In genomic region chr4:56686141-56686540, GRCm38 (mm10) we compare ENCODE assay signal across 36 mouse cellular contexts. TPM values are rescaled to one million over a fixed set of nuclear protein-coding genes. Genes with fewer than 3 reads are reported as not detected.
DNase-seq lines count a peak whose midpoint lies in the region; ATAC-seq lines count a peak whose summit lies in the region.
"Had no signal": no experiment of that assay in that cellular context is flagged by ENCODE, and none has a peak within 500 bp of the region (broad histone marks: within the 10 kb centered on the region; RNA-seq: fewer than 3 reads in every experiment).

No protein-coding gene starts in this region.

- no peaks in the 10 kb centered on the region for H3K9me3 ChIP-seq in midbrain, embryonic 14.5 days (ENCODE audit: control insufficient read depth, low read length)
- no peaks in the 10 kb centered on the region for H3K9me3 ChIP-seq in midbrain, embryonic 10.5 days (replicated peaks)
- H3K9me3 ChIP-seq: embryonic facial prominence, embryonic 10.5 days; embryonic facial prominence, embryonic 13.5 days; forebrain, embryonic 13.5 days; G1E; heart, embryonic 12.5 days; heart, embryonic 15.5 days; hindbrain, embryonic 10.5 days; hindbrain, embryonic 13.5 days had no signal

- no peak overlapping the region for H3K9ac ChIP-seq in midbrain, embryonic 14.5 days (replicated peaks; ENCODE audit: low read length)
- H3K9ac ChIP-seq: embryonic facial prominence, embryonic 13.5 days; forebrain, postnatal 0 days; heart, embryonic 15.5 days; hindbrain, embryonic 13.5 days had no signal

- H3K27me3 ChIP-seq in midbrain, embryonic 14.5 days (ENCODE audit: control insufficient read depth, insufficient read depth, low read length), result no peaks in the 10 kb centered on the region
- H3K27me3 ChIP-seq in midbrain, embryonic 10.5 days (ENCODE audit: low read depth, poor library complexity, severe bottlenecking), result peaks cover 3% of the 10 kb centered on the region; the same call in 1 of the 2 replicates
- H3K27me3 ChIP-seq: CH12.LX; forebrain, embryonic 13.5 days; Patski had no signal

- no peak overlapping the region for H3K4me2 ChIP-seq in midbrain, embryonic 14.5 days (ENCODE audit: low read length)

- peak; percentile 46 to 64 for DNase-seq in cerebellum, postnatal 14 days
- DNase-seq in cerebellum, adult 18-20 months, result no peak
- peak; percentile 35 for DNase-seq in midbrain, embryonic 14.5 days
- no peak for DNase-seq in midbrain, embryonic 10.5 days (ENCODE audit: low spot score)
- peak; percentile 17 for DNase-seq in retina, embryonic 14.5 days (ENCODE audit: low spot score)
- no peak for DNase-seq in retina, postnatal 1 day
- no peak for DNase-seq in layer of hippocampus, postnatal 14 days (ENCODE audit: low spot score in 2 of 2)
- DNase-seq: adrenal gland, postnatal 10 days; adrenal gland, postnatal 36 days; B cell, adult 2 months; cerebellum, adult 11-12 months; cerebellum, adult 9-10 months; cerebellum, postnatal 36 days; embryo, embryonic 11 days; forebrain, postnatal 0 days; gastrocnemius, postnatal 25 days; heart, adult 18-20 months; heart, postnatal 10 days; heart, postnatal 36 days had no signal

- no peak overlapping the region; the same call in 1 of the 2 replicates for H3K27ac ChIP-seq in midbrain, embryonic 14.5 days (replicated peaks; ENCODE audit: low read depth, low read length)
- no peak overlapping the region for H3K27ac ChIP-seq in midbrain, embryonic 10.5 days (replicated peaks)
- H3K27ac ChIP-seq: embryonic facial prominence, embryonic 10.5 days; embryonic facial prominence, embryonic 13.5 days; forebrain, embryonic 13.5 days; heart, embryonic 15.5 days; hindbrain, embryonic 10.5 days; hindbrain, embryonic 13.5 days had no signal

- no peak for ATAC-seq in midbrain, embryonic 14.5 days (ENCODE audit: low FRiP score, low TSS enrichment)
- ATAC-seq: forebrain, postnatal 0 days; Patski had no signal

- WGBS in midbrain, embryonic 14.5 days, result 47% methylated on average over 8 of the region's 8 CpGs
- 80% methylated on average over 8 of the region's 8 CpGs for WGBS in midbrain, embryonic 10.5 days

- H3K36me3 ChIP-seq in midbrain, embryonic 14.5 days (ENCODE audit: control insufficient read depth, insufficient read depth, low read length), result no peaks in the 10 kb centered on the region
- no peaks in the 10 kb centered on the region for H3K36me3 ChIP-seq in midbrain, embryonic 10.5 days
- H3K36me3 ChIP-seq: embryonic facial prominence, embryonic 10.5 days; embryonic facial prominence, embryonic 13.5 days; G1E; heart, embryonic 12.5 days; heart, embryonic 15.5 days; hindbrain, embryonic 10.5 days; hindbrain, embryonic 13.5 days had no signal

- H3K4me1 ChIP-seq in midbrain, embryonic 14.5 days (ENCODE audit: control insufficient read depth, insufficient read depth, low read length), result peaks cover 3% of the 10 kb centered on the region; the same call in 1 of the 2 replicates
- H3K4me1 ChIP-seq in midbrain, embryonic 10.5 days, result peaks cover 7% of the 10 kb centered on the region

- no peak overlapping the region for H3K4me3 ChIP-seq in midbrain, embryonic 14.5 days (replicated peaks; ENCODE audit: low read depth, low read length)
- H3K4me3 ChIP-seq in midbrain, embryonic 10.5 days, result no peak overlapping the region
- H3K4me3 ChIP-seq: embryonic facial prominence, embryonic 10.5 days; embryonic facial prominence, embryonic 13.5 days; erythroblast, embryonic 14.5 days; forebrain, embryonic 13.5 days; heart, embryonic 12.5 days; heart, embryonic 15.5 days; hindbrain, embryonic 13.5 days had no signal

RNA-seq across cellular contexts. Expression of gene Gm26657, which starts 53.7 kb away (rescaled TPM):
- polyA plus RNA-seq in midbrain, embryonic 14.5 days (2014; fragmentation: Nextera tagmentation; extraction: Ambion mirVana), result not detected in 2 replicates
- polyA plus RNA-seq in midbrain, embryonic 10.5 days (2016; fragmentation: Nextera tagmentation; extraction: Ambion mirVana), result not detected in 2 replicates
- not detected for total RNA-seq in layer of hippocampus, postnatal 14 days (2021)
- total RNA-seq: adrenal gland, adult 18-20 months; adrenal gland, postnatal 10 days; adrenal gland, postnatal 36 days; CH12.LX; forebrain, postnatal 0 days; G1E; gastrocnemius, adult 8-10 months; gastrocnemius, postnatal 25 days; heart, adult 18-20 months; heart, postnatal 10 days; heart, postnatal 36 days had no signal
- polyA plus RNA-seq: cortical plate, adult 2 months; embryonic facial prominence, embryonic 10.5 days; embryonic facial prominence, embryonic 13.5 days; erythroblast, embryonic 14.5 days; forebrain, embryonic 13.5 days; forebrain, postnatal 0 days; frontal cortex, adult 2 months; G1E; gonadal fat pad, adult 2 months; heart, embryonic 12.5 days; heart, embryonic 15.5 days; hindbrain, embryonic 10.5 days; hindbrain, embryonic 13.5 days; intestine, embryonic 14.5 days had no signal

RNA-seq across cellular contexts. Expression of gene Actl7b, which starts 55.1 kb away (rescaled TPM):
- polyA plus RNA-seq in midbrain, embryonic 14.5 days (2014; fragmentation: Nextera tagmentation; extraction: Ambion mirVana), result not detected in 2 replicates
- polyA plus RNA-seq in midbrain, embryonic 10.5 days (2016; fragmentation: Nextera tagmentation; extraction: Ambion mirVana), result not detected in 2 replicates
- total RNA-seq in layer of hippocampus, postnatal 14 days (2021), result under 1 TPM in 1 of 2 experiments, not detected in 1; 0.26 TPM
- total RNA-seq: adrenal gland, postnatal 10 days; G1E; gastrocnemius, adult 8-10 months; gastrocnemius, postnatal 25 days; heart, adult 18-20 months; heart, postnatal 10 days; heart, postnatal 36 days had no signal
- polyA plus RNA-seq: embryonic facial prominence, embryonic 10.5 days; embryonic facial prominence, embryonic 13.5 days; erythroblast, embryonic 14.5 days; forebrain, embryonic 13.5 days; forebrain, postnatal 0 days; heart, embryonic 12.5 days; heart, embryonic 15.5 days; hindbrain, embryonic 10.5 days; hindbrain, embryonic 13.5 days; intestine, embryonic 14.5 days; Patski had no signal

RNA-seq across cellular contexts. Expression of gene Actl7a, which starts 57.1 kb away (rescaled TPM):
- polyA plus RNA-seq in midbrain, embryonic 14.5 days (2014; fragmentation: Nextera tagmentation; extraction: Ambion mirVana), result not detected in 2 replicates
- not detected in 2 replicates for polyA plus RNA-seq in midbrain, embryonic 10.5 days (2016; fragmentation: Nextera tagmentation; extraction: Ambion mirVana)
- not detected for total RNA-seq in layer of hippocampus, postnatal 14 days (2021)
- total RNA-seq: adrenal gland, adult 18-20 months; adrenal gland, postnatal 10 days; adrenal gland, postnatal 36 days; forebrain, postnatal 0 days; gastrocnemius, adult 8-10 months; gastrocnemius, postnatal 25 days; heart, adult 18-20 months; heart, postnatal 10 days; heart, postnatal 36 days had no signal
- polyA plus RNA-seq: cortical plate, adult 2 months; embryonic facial prominence, embryonic 10.5 days; embryonic facial prominence, embryonic 13.5 days; erythroblast, embryonic 14.5 days; forebrain, embryonic 13.5 days; forebrain, postnatal 0 days; frontal cortex, adult 2 months; G1E; heart, embryonic 12.5 days; heart, embryonic 15.5 days; hindbrain, embryonic 10.5 days; hindbrain, embryonic 13.5 days; intestine, embryonic 14.5 days; Patski had no signal

Comparison
In these comparisons a context has a peak if more than half of its experiments do, and no peak if none do; other contexts are left out.
1. DNase-seq: peak in cerebellum, postnatal 14 days (2 of 2), midbrain, embryonic 14.5 days (single experiment) and retina, embryonic 14.5 days (single experiment); none in cerebellum, adult 18-20 months (0 of 2), midbrain, embryonic 10.5 days (single experiment), retina, postnatal 1 day (single experiment) and layer of hippocampus, postnatal 14 days (0 of 2).